Mouse (Mus musculus) lung, postnatal 4 days (tissue): ENCODE data around the gene Slc7a4.
A peak's percentile ranks its signal among the peaks of the same experiment; 100 is the strongest.
"Not testable (repeated sequence)": the region's sequence is repeated elsewhere in the genome, so short reads cannot be mapped to it uniquely, and the experiment has no call there.

Experiments used
- DNase-seq, 2 experiments: peaks; one replicate each; pipeline ENCODE4 v3.0.0; 2021

Slc7a4 gene

GRCm38 (mm10) chr16:17583064-17583463, at the start of gene Slc7a4:
TSS of gene Slc7a4 (minus strand) at chr16:17583214.
- peak in 1 of 2 experiments; percentile 27 for DNase-seq

- no peak for DNase-seq
Measured at GRCm38 (mm10) chr16:17632580-17632979, 49.6 kb upstream of the Slc7a4 start.

DNA sequence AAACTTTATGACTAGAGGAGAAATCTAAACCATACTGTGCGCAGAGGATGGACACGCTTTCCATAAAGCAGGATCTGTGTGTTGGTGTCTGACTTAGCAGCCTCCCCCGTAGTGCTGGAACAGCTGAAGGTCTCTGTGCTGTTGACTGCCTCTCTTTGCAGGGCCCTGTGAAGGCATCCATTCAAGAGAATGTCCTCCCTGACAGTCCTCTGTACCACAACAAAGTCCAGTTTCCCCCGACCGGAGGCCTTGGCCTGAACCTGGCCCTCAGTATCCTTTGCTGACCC, 43.2 kb upstream of the Slc7a4 start:
- DNase-seq: no peak

- DNase-seq: no peak
Measured at GRCm38 (mm10) chr16:17625488-17626268, 42.7 kb upstream of the Slc7a4 start.

- DNase-seq: no peak
Measured at GRCm38 (mm10) chr16:17621936-17622335, 38.9 kb upstream of the Slc7a4 start.

GRCm38 (mm10) chr16:17619198-17620105, 36.4 kb upstream of the Slc7a4 start, which contains the start of gene Smpd4:
TSS of gene Smpd4 (plus strand) at chr16:17619354.
- peak; percentile 90 to 94 for DNase-seq

- peak; percentile 54 to 57 for DNase-seq
Measured at GRCm38 (mm10) chr16:17617922-17618565, 35.0 kb upstream of the Slc7a4 start.

DNA sequence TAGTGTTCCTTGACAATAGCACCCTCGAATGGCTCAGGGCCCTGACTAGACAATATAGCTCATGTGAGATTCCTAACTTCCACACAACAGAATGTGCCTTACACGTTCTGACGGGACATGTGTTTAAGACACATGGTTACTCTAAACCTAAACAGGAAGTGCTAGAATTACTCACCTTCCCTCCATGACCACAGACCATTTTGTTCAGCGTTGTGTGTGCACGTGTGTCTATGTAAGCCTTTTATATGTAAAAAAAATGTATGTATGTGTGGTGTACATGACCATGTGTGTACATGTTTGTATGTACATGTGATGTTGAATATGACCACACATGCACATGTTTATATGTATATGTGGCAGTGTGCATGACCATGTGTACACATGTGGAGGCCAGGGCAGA, 33.2 kb upstream of the Slc7a4 start:
- DNase-seq: no peak

DNA sequence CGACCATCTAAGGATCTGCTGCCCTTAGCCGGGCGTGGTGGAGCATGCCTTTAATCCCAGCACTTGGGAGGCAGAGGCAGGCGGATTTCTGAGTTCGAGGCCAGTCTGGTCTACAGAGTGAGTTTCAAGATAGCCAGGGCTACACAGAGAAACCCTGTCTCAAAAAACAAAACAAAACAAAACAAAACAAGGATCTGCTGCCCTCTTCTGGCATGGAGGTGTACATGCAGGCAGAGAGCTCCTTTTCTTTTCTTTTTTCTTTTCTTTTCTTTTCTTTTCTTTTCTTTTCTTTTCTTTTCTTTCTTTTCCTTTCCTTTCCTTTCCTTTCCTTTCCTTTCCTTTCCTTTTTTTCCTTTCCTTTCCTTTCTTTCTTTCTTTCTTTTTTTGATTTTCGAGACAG, 31.7 kb upstream of the Slc7a4 start:
- DNase-seq: not testable (repeated sequence)

DNA sequence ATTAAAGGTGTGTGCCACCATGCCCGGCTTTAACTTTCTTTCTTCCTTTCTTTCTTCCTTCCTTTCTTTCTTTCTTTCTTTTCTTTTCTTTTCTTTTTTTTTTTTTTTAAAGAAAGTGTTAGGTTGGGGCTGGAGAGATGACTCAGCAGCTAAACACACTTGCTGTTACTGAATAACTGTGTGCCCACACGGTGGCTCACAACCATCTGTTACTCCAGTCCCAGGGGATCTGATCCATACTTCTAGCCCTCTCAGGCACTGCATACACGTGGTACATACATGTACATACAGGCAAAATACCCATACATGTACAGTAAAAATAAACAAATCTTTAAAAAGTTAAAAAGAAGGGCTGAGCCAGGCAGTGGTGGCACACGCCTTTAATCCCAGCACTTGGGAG, 28.4 kb upstream of the Slc7a4 start:
- DNase-seq: no peak

DNA sequence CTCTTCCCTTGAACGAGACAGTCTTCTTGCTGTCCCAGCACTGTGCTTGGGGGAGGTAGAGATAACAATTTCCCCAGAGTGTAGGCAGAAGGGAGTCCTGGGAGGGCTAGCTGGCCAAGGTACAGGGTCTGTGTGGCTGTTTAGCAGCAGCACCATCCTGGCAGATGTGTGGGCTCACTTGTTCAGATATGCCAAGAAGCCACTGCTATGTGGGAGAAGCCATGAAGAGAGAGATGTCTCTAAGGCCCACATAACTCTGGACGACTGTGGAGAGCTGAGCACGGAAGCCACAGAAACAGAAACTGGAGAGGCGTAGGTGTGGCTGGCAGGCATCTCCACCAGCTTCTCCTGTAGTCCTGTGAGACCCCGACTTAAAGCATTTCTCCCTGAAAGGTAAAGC, 22.7 kb upstream of the Slc7a4 start:
- DNase-seq: no peak

DNA sequence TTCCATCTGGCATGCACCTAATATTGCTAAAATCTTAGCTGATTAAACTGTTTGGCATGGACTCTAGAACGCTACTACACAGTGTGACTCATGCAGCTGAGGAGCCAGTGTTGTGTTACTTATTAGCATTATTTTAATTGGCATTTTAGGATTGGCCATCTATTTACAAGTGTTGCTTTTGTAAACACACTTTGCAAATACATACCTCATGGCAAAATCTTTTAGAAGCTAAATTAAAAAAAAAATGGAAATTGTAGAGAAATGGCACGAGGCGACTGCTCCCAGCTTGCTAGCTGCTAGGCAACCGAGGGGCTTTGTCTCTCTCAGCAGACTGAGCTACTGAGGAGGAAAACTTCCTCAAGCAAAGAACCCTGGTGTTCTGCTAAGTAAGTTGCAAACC, 21.9 kb upstream of the Slc7a4 start:
- DNase-seq: no peak

GRCm38 (mm10) chr16:17600944-17601562, 18.0 kb upstream of the Slc7a4 start:
- no peak for DNase-seq

- DNase-seq: no peak
Measured at GRCm38 (mm10) chr16:17590731-17591130, 7.7 kb upstream of the Slc7a4 start.

- DNase-seq: no peak
Measured at GRCm38 (mm10) chr16:17584555-17584954, 1.5 kb upstream of the Slc7a4 start.

DNA sequence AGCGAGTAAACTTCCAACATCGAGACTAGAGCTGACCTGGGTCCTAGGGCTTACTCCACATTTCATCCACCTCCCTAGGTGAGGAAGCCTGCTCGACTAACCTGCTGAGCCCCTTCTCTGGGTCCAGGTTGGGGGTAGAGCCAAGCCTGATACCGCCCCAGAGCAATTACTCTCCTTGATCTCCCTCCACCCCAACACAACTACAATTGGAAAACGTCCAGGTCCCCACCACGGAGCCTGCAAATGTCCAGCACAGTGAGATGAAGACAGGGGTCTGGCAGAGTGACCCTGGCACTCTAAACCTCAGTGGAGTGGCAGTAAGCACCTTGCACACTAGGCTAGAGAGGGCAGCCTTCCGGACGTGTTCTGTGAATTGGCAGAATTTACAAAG, 6.2 kb downstream of the Slc7a4 start:
- DNase-seq: no peak

DNA sequence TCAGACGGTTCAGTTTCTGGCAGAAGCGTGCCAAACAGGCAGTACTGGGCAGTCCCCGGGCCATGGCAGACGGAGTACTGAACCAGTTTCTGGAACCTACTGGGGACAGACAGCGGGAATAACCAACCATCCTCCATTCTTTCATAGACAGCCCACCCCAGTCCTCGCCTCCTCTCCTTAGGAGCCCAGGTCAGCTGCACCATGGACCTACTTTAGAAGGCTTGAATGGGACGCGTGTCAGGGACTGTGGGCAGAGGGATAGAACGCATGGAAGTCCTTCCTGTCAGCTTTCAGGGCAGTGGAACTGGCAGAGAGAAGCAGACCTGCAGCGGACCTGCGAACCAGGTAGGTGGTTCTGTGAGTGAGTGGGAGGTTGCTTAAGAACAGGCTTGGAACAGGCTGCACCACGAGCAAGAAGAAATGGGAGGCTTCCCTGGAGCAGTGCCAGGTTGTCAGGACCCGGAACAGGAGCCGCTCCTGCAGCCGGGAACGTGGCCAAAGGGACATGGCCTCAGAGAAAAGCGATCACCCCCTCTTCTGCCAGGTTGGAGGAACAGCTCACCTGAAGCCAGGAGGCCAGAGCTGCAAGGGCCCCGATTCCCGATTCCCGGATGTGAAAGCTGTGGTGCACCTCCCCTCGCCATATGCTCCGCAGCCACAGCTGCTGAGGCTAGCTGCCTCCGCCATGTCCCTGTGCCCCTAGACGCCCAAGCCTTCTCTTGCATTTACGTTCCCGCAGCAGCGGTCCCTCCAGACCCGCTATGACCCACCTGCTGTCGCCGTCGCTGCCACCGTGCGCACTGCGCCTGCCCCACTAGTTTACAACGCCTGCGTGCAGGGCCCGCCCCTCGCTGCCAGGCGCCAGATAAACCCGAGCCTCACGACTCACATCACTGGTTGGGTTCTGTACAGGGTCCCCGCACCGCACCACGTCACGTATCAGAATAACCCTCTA, 6.9 kb downstream of the Slc7a4 start:
- DNase-seq: peak; percentile 76 to 84

- no peak for DNase-seq
Measured at GRCm38 (mm10) chr16:17566186-17566585, 16.8 kb downstream of the Slc7a4 start.

GRCm38 (mm10) chr16:17564771-17565170, 18.2 kb downstream of the Slc7a4 start:
- DNase-seq: no peak

GRCm38 (mm10) chr16:17564221-17564620, 18.8 kb downstream of the Slc7a4 start:
- no peak for DNase-seq

DNA sequence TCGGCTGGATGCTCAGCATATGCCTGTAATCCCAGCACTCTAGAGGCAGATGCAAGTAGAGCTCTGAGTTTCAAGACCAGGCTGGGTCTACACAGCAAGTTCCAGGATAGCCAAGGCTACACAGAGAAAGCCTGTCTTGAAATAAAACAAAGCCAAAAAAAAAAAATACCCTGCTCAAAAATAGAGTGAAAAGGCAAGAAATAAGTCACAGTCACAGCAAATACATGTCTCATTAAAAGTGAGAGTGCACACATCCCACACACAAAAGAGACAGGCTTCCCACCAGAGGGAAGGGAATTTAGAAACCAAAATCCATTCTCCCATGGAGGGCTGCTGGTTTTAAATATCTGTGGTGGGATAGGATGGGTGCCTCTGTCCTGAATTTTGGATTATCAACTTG, 19.4 kb downstream of the Slc7a4 start:
- DNase-seq: no peak

GRCm38 (mm10) chr16:17561751-17562208, 21.2 kb downstream of the Slc7a4 start, which contains the start of gene P2rx6:
TSS of gene P2rx6 (plus strand) at chr16:17561885.
- DNase-seq: peak; percentile 64 to 70
